In the genomic region with DNA sequence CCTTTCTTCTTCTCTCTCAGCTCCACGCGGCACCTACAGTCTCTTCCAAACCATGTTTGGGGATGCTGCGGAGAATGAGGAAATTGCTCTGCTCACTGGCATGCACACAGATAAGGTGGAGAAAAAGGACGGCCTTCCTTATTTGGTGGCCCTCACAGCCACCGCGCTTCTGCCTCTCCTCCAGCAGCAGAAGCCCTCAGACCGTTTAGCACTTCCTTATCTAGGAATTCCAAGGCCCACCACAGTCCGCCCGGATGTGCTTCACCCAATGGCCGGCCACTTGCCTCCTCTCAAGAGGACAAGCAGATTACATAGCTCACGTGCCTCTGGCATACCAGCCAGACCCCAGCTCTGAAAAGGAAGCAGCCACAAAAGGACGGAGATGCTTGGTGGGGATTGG, we compare ENCODE assay signal across 10 mouse cellular contexts. TPM values are rescaled to one million over a fixed set of nuclear protein-coding genes. Genes with fewer than 3 reads are reported as not detected.
DNase-seq lines count a peak whose midpoint lies in the region; ATAC-seq and TF ChIP-seq lines count a peak whose summit lies in the region.
"Had no signal": no experiment of that assay in that cellular context is flagged by ENCODE, and none has a peak within 500 bp of the region (broad histone marks: within the 10 kb centered on the region; RNA-seq: fewer than 3 reads in every experiment).

No protein-coding gene starts in this region.

- intact Hi-C loops in gastrocnemius, adult 2 months (cut with DNase I): no loop called here

- TF ChIP-seq CTCF in gastrocnemius, adult 2 months (IDR thresholded peaks at IDR 0.05): no peak

- 0% methylated on average over 12 of the region's 12 CpGs for WGBS in heart, embryonic 12.5 days
- WGBS in liver, embryonic 15.5 days (ENCODE audit: insufficient replicate concordance): 3% methylated on average over 12 of the region's 12 CpGs

- peak overlapping the region; percentile 66 for H3K4me2 ChIP-seq in heart, embryonic 12.5 days
- H3K4me2 ChIP-seq in liver, embryonic 15.5 days: peak overlapping the region; percentile 4; the same call in 1 of the 2 replicates

- peaks cover 3% of the 10 kb centered on the region; the same call in 1 of the 2 replicates for H3K9me3 ChIP-seq in heart, embryonic 12.5 days (replicated peaks)
- H3K9me3 ChIP-seq in liver, embryonic 15.5 days (replicated peaks): no peaks in the 10 kb centered on the region

- DNase-seq in gastrocnemius, adult 2 months: no peak
- DNase-seq in gastrocnemius, postnatal 10 days: no peak
- DNase-seq in 3134 (ENCODE audit: extremely low read depth, insufficient read length, low spot score): peak; percentile 77
- DNase-seq in cerebellum, postnatal 4 days (ENCODE audit: low spot score in 2 of 2): no peak
- no peak for DNase-seq in adrenal gland, adult 18-20 months (ENCODE audit: low spot score in 2 of 2)
- no peak for DNase-seq in cerebellum, adult 8-10 months
- DNase-seq: gastrocnemius, postnatal 14 days had no signal

- peaks cover 26% of the 10 kb centered on the region for H3K4me1 ChIP-seq in heart, embryonic 12.5 days (replicated peaks)
- no peaks in the 10 kb centered on the region for H3K4me1 ChIP-seq in liver, embryonic 15.5 days (replicated peaks)

- no peaks in the 10 kb centered on the region for H3K27me3 ChIP-seq in heart, embryonic 12.5 days (replicated peaks)
- H3K27me3 ChIP-seq in liver, embryonic 15.5 days: no peaks in the 10 kb centered on the region

- ATAC-seq in heart, embryonic 12.5 days (ENCODE audit: insufficient number of reproducible peaks, low FRiP score): peak; percentile 91
- ATAC-seq in liver, embryonic 15.5 days (ENCODE audit: insufficient read depth): no peak

- H3K27ac ChIP-seq in gastrocnemius, adult 2 months: peak overlapping the region; percentile 69
- H3K27ac ChIP-seq in heart, embryonic 12.5 days (ENCODE audit: poor library complexity, severe bottlenecking): peak overlapping the region; percentile 98
- H3K27ac ChIP-seq in liver, embryonic 15.5 days (replicated peaks): no peak overlapping the region

- no peaks in the 10 kb centered on the region for H3K36me3 ChIP-seq in heart, embryonic 12.5 days
- no peaks in the 10 kb centered on the region for H3K36me3 ChIP-seq in liver, embryonic 15.5 days (replicated peaks)

- peak overlapping the region; percentile 55 for H3K4me3 ChIP-seq in gastrocnemius, adult 2 months
- peak overlapping the region; percentile 29 for H3K4me3 ChIP-seq in heart, embryonic 12.5 days
- no peak overlapping the region for H3K4me3 ChIP-seq in liver, embryonic 15.5 days (replicated peaks)

- H3K9ac ChIP-seq in heart, embryonic 12.5 days: peak overlapping the region; percentile 73; the same call in 1 of the 2 replicates
- H3K9ac ChIP-seq in liver, embryonic 15.5 days: no peak overlapping the region

RNA-seq across cellular contexts. Expression of gene Ankrd1, which starts 9.7 kb away (rescaled TPM):
- 10 to 100 TPM in 1 of 2 experiments, 1 to 10 TPM in 1; 4.2 to 10.1 TPM for total RNA-seq in gastrocnemius, adult 2 months (2021)
- 1 to 10 TPM; 5.1 to 7.6 TPM for total RNA-seq in gastrocnemius, postnatal 10 days (2021)
- 493 and 506 TPM in 2 replicates for polyA plus RNA-seq in heart, embryonic 12.5 days (2016; fragmentation: Nextera tagmentation; extraction: Ambion mirVana)
- 0.23 and 0.24 TPM in 2 replicates for polyA plus RNA-seq in liver, embryonic 15.5 days (2015; fragmentation: Nextera tagmentation; extraction: Ambion mirVana)
- total RNA-seq in adrenal gland, adult 18-20 months (2021): not detected
- total RNA-seq: layer of hippocampus, postnatal 25 days had no signal

RNA-seq across cellular contexts. Expression of gene Rpp30, which starts 46.1 kb away (rescaled TPM):
- 10 to 100 TPM; 17.4 to 17.8 TPM for total RNA-seq in gastrocnemius, adult 2 months (2021)
- total RNA-seq in gastrocnemius, postnatal 10 days (2021): 10 to 100 TPM; 13.9 to 14.1 TPM
- 52.2 and 60.8 TPM in 2 replicates for polyA plus RNA-seq in heart, embryonic 12.5 days (2016; fragmentation: Nextera tagmentation; extraction: Ambion mirVana)
- 32.2 and 38.4 TPM in 2 replicates for polyA plus RNA-seq in liver, embryonic 15.5 days (2015; fragmentation: Nextera tagmentation; extraction: Ambion mirVana)
- total RNA-seq in adrenal gland, adult 18-20 months (2021): 10 to 100 TPM; 13.7 to 13.9 TPM

Comparison
In these comparisons a context has a peak if more than half of its experiments do, and no peak if none do; other contexts are left out.
1. RNA of gene Ankrd1, which starts 9.7 kb away (total RNA-seq): 4.2 to 10.1 TPM in gastrocnemius, adult 2 months and 5.1 to 7.6 TPM in gastrocnemius, postnatal 10 days; not detected in adrenal gland, adult 18-20 months; every median in the first group is over 4 times any median in the second.